Mouse (Mus musculus) spleen, adult 10 weeks (tissue): Measurements from ENCODE around the gene Nap1l5. TPM values are rescaled to one million over a fixed set of nuclear protein-coding genes. Genes with fewer than 3 reads are reported as not detected.

ENCODE experiments used
- polyA plus RNA-seq: library from polyadenylated mRNA; stranded (reverse); fragments of 350-450 nt; fragmentation: Illumina TruSeq; extraction: RNeasy Lipid Tissue Mini Kit (QIAGEN cat#74804); gene quantifications from one replicate; pipeline ENCODE4 v1.2.3, GENCODE M21; 2015; ENCODE audit warnings: low replicate concordance; ENCODE audit not compliant: insufficient read depth

Nap1l5 gene
- 2.2 TPM for polyA plus RNA-seq

GRCm38 (mm10) chr6:58906852-58907261 is at the start of gene Nap1l5:
Gene Nap1l5, minus strand, starts transcription at chr6:58907076.

Other genes with a start within 250 kb of the Nap1l5 start
- gene Herc3, start 75.6 kb downstream of the Nap1l5 start, polyA plus RNA-seq, result 49.5 TPM
- 3.0 TPM for gene Fam13a, start 117.5 kb upstream of the Nap1l5 start, polyA plus RNA-seq